Mouse (Mus musculus) midbrain, embryonic 14.5 days (tissue): Measurements from ENCODE around the gene Klhdc7a. TPM values are rescaled to one million over a fixed set of nuclear protein-coding genes. Genes with fewer than 3 reads are reported as not detected.

Source experiments
- ATAC-seq: fragments of 200-750 bp; cut with Nextera tagmentation; 2 replicates; pipeline ENCODE4 v1.8.0; 2017; ENCODE audit warnings: moderate number of reproducible peaks, moderate library complexity; ENCODE audit not compliant: low FRiP score, low TSS enrichment
- DNase-seq: peaks from one replicate; pipeline ENCODE4 v3.0.0-alpha.2; 2015
- H3K27ac ChIP-seq: fragments of 300-500 bp; sonication (generic); replicated peaks from 2 replicates; pipeline ENCODE4 v1.5.1; 2014; ENCODE audit warnings: mild to moderate bottlenecking, low read depth, low read length, moderate library complexity
- H3K27me3 ChIP-seq: fragments of 300-500 bp; sonication (generic); 2 replicates; pipeline ENCODE4 v1.6.1; 2014; ENCODE audit warnings: low read length, control low read depth, mixed read lengths; ENCODE audit not compliant: control insufficient read depth, insufficient read depth
- H3K36me3 ChIP-seq: fragments of 300-500 bp; sonication (generic); 2 replicates; pipeline ENCODE4 v1.6.1; 2014; ENCODE audit warnings: low read length, control low read depth; ENCODE audit not compliant: control insufficient read depth, insufficient read depth
- H3K4me1 ChIP-seq: fragments of 300-500 bp; sonication (generic); 2 replicates; pipeline ENCODE4 v1.6.1; 2014; ENCODE audit warnings: mild to moderate bottlenecking, antibody characterized with exemption, low read length, control low read depth; ENCODE audit not compliant: control insufficient read depth, insufficient read depth
- H3K4me2 ChIP-seq: fragments of 300-500 bp; sonication (generic); 2 replicates; pipeline ENCODE4 v1.6.1; 2014; ENCODE audit warnings: mild to moderate bottlenecking, low read length, moderate library complexity
- H3K4me3 ChIP-seq: fragments of 300-500 bp; sonication (generic); replicated peaks from 2 replicates; pipeline ENCODE4 v1.5.1; 2014; ENCODE audit warnings: low read depth, low read length
- H3K9ac ChIP-seq: fragments of 300-500 bp; sonication (generic); replicated peaks from 2 replicates; pipeline ENCODE4 v1.6.1; 2014; ENCODE audit warnings: mild to moderate bottlenecking, low read length, moderate library complexity
- H3K9me3 ChIP-seq: fragments of 300-500 bp; sonication (generic); 2 replicates; pipeline ENCODE4 v1.6.1; 2016; ENCODE audit warnings: low read length, control low read depth, mixed read lengths; ENCODE audit not compliant: control insufficient read depth
- WGBS: fragments of 180-500 bp; shearing (Covaris S2); extraction: QIAGEN DNeasy Blood & Tissue Kit; methylation state at CpG from one replicate; pipeline ENCODE4 v1.1.7; 2014; 5-methylcytosine and 5-hydroxymethylcytosine counted together
- microRNA counts: library from miRNA; unstranded; fragments of <30 nt; microRNA quantifications from one replicate; lab custom pipeline; 2016
- microRNA-seq: library from miRNA; unstranded; fragments of <30 nt; microRNA quantifications from one replicate; pipeline ENCODE4, GENCODE M21; 2016
- polyA plus RNA-seq: library from polyadenylated mRNA; unstranded; fragments of >200 nt; fragmentation: Nextera tagmentation; extraction: Ambion mirVana; gene quantifications from 2 replicates; pipeline ENCODE4 v1.2.1, GENCODE M21; 2014

Gene Klhdc7a
- polyA plus RNA-seq, 1 experiment from 2014 or later, result 0.32 TPM

DNA sequence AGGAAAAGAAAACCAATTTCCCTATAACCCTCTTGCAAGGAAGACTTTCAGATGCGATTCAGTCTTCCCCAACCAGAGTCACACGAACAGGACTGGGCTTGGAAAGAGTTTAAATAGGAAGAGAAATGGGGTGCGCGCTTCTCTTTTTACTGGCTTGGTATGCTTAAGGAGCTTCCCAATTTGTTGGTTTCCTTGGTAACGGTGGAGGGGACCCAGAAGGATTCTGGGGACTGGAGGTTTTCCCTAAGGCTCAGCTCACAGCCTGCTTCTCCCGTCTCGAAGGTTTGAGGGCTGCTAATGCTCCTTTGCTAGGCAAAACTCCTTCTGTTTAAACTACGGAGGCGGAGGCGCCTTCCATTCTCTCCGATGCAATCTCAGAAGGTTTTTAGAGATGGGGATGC, 41.7 kb downstream of the Klhdc7a start:
- peak overlapping the region; percentile 48 for H3K4me2 ChIP-seq
- no peaks in the 10 kb centered on the region for H3K9me3 ChIP-seq
- peaks cover 13% of the 10 kb centered on the region for H3K4me1 ChIP-seq
- H3K4me3 ChIP-seq, result peak overlapping the region; percentile 14
- no peaks in the 10 kb centered on the region for H3K27me3 ChIP-seq
- peak; percentile 82 for DNase-seq
- WGBS, result 2% methylated on average over 11 of the region's 11 CpGs
- ATAC-seq, result 0 out of 2 replicates have a peak, but pooled peaks have one; percentile 34
- H3K36me3 ChIP-seq, result no peaks in the 10 kb centered on the region
- peak overlapping the region; percentile 69 for H3K27ac ChIP-seq
- H3K9ac ChIP-seq, result no peak overlapping the region

DNA sequence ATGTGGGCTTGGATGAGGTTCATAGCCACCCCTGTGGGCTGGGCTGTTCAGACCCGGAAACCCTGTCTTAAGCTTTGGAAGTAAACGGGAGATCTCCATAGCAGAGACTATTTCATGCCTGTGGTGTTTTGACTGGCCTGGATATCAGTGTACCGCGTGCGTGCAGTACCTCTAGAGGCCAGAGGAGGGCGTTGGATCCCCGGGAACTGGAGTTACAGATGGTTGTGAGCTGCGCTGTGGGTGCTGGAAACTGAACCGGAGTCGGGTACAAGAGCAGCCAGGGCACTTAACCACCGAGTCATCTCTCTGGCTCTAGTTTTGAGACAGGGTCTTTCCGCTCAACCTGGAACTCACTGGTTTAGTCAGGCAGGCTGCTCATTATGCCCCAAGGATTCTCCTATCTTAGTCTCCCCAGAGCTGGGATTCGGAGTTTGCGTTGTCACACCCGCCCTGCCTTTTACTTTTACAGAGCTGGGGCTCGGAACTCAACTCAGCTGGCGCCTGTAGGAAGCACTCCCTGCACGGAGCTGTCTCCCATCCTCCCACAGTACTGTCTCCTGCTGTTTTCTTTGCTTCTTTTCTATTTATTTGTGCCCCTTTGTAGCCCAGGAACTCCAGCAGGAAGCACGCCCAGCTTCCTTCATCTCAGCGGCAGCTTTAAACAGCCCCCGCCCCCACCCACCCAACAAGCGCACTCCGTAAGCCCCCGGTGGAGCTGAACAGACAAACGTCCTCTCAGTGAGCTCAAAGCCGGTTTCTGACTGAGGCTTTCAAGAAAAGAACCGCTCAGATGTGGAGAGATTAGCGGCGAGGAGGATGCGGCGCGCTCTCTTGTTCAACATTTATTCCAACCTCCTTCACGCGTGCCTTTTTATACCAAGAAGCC, 42.3 kb downstream of the Klhdc7a start:
- peak overlapping the region; percentile 48 for H3K4me2 ChIP-seq
- peak overlapping the region; percentile 69 for H3K27ac ChIP-seq
- no peaks in the 10 kb centered on the region for H3K36me3 ChIP-seq
- no peaks in the 10 kb centered on the region for H3K9me3 ChIP-seq
- DNase-seq, result peak; percentile 83
- H3K27me3 ChIP-seq, result no peaks in the 10 kb centered on the region
- WGBS, result 12% methylated on average over 34 of the region's 34 CpGs
- H3K9ac ChIP-seq, result no peak overlapping the region
- ATAC-seq, result no peak
- H3K4me1 ChIP-seq, result peaks cover 13% of the 10 kb centered on the region
- peak overlapping the region; percentile 14 for H3K4me3 ChIP-seq

DNA sequence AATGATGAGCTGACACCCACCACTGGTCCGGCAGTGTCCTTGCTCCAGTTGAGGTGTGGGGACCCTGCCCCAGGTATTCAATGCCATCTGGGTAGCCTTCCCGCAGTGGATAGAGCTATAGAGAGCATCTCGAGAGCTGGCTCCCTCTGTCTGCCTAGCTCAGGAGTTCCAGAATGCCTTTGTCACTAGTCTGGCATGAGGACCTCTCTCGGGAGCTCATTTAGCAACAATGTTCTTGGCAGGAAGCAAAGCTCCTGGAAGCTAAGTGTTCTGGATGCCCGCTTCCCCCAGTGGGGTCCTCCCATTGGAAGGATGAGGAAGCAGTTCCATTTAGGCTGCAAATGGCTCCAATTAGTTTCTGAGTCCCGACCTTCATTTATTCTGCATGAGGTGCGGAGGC, 51.1 kb downstream of the Klhdc7a start:
- Histone ChIP-seq H3K36me3 (no peaks in the 10 kb centered on the region), H3K9me3 (no peaks in the 10 kb centered on the region), H3K4me3 (no peak overlapping the region), H3K4me1 (peaks cover 10% of the 10 kb centered on the region; the same call in 1 of the 2 replicates), H3K27me3 (no peaks in the 10 kb centered on the region), H3K9ac (no peak overlapping the region), H3K4me2 (no peak overlapping the region), H3K27ac (no peak overlapping the region)
- DNase-seq, result peak; percentile 61
- no peak for ATAC-seq
- WGBS, result 66% methylated on average over 7 of the region's 7 CpGs

MicroRNAs encoded within 50 kb of the gene (microRNA counts, 519-probe panel; counts per million panel counts)
- microRNA mmu-miR-2139 (lab: Ali Mortazavi, UCI), result not detected

Small RNA genes lying within 50 kb of the gene (microRNA-seq; reads per million reads assigned to microRNA genes)
- not detected for gene Mir2139

Other genes starting within 250 kb of the Klhdc7a start
- 9.1 and 9.2 TPM in 2 replicates for gene Pax7, start 134.5 kb downstream of the Klhdc7a start, polyA plus RNA-seq